Mouse (Mus musculus): ENCODE results near the gene Fgf15.
"Not testable (repeated sequence)": the region's sequence is repeated elsewhere in the genome, so short reads cannot be mapped to it uniquely, and the experiment has no call there.

Fgf15 gene

DNA sequence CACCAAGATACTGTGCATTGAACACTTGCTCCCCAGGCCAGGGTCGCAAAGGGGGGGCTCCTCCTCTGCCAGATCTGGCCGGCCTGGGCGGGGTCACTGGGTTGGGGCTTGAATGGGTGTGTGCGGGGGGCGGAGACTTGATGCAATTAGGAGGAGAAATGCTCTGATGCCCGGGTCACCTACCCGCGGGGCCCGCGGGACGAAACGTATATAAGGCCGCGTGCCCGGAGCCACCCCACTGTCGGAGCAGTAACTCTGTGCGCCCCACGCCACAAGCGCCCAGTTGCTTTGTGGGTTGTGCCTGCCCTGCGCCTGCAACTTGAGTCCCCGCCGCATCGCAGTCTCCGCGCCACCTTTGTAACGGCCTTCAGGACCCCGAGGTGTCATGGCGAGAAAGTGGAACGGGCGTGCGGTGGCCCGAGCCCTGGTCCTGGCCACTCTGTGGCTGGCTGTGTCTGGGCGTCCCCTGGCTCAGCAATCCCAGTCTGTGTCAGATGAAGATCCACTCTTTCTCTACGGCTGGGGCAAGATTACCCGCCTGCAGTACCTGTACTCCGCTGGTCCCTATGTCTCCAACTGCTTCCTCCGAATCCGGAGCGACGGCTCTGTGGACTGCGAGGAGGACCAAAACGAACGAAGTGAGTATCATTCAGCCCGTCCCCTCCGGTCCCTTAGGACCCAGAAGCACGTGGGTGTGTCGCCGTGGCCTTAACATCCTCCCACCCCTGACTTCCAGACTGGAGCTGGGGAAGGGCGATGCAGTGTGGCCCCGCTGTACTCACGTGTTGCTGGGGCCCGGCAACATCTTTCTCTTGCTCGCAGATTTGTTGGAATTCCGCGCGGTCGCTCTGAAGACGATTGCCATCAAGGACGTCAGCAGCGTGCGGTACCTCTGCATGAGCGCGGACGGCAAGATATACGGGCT, at the start of gene Fgf15:
Fgf15 (plus strand) TSS at position 238 of the 925 bp plus-strand sequence.
- peak; percentile 33 for DNase-seq

DNA sequence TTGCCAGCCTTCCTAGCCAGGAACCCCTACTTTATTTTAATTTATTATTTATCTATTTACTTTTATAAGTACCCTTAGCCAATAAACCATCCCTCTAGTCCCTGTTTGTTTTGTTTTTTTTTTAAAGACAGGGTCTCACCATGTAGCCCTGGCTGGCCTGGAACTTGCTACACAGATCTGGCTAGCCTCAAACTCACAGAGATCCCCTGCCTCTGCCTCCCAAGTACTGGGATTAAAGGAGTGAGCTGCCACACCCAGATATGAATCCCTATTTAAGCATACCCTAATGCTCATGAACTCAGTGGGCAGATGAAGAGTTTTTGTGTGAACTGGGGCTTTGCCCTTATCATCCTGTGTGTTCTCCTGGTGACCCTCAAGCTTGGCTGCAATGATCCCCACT, 49.3 kb upstream of the Fgf15 start, which contains the start of gene Fgf4:
Fgf4 (plus strand) TSS at position 301 of the 400 bp plus-strand sequence.
- DNase-seq = no peak

DNA sequence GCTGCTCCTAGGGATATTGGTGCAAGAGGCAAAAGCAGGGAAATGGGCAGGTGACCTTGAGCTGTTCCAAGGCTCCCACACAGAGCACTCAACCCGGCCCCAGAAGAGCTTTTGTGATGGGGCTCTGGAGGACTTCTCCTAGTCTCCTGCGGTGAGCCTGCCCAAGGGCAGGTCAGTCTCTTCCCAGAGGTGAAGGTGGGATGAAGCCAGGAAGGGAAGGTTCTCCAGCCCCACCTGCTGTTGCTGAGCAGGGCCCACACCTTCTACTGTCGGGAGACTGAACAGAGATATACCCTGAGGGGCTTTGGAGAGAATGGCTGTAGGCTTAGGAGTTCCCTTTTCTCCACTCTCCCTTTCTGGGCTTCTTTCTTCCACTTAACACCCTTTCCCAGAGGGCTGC, 45.0 kb upstream of the Fgf15 start:
- DNase-seq = no peak

DNA sequence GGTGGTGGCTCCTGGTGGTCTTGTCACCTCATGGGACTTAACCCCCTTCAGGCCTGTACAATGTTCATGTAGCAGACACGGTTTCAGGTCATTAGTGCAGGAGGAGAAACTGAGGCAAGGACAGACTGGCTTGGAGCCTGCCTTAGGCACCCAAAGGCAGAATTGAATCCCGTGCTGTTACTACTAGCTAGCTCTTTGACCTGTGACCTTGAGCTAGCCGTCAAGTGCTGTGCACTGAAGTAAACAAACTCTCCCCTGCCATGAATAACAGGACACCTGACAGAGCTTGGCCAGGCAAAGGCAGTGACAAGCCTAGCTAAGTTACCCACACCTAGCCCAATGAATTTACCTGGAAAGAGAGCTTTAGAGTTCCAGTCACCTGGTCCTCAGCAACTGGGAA, 41.4 kb upstream of the Fgf15 start:
- DNase-seq = no peak

DNA sequence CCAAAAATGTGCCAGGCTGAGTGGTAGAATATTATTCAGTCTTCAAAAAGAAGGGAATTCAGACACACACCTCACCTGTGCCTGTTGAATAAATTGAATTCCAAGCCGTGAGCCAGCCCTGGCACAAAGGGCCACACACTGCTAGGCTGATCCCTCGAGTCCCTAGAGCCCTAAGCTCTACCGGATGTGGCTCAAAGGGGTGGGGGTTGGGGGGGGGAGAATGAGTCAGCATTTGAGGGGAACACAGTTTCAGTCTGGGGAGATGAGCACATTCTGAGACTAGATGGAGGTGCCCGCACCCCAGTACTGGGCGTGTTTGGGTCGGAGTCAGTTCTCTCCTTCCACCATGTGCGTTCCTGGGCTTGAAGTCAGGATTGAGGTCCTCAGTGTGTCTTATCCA, 39.2 kb upstream of the Fgf15 start:
- DNase-seq = no peak

DNA sequence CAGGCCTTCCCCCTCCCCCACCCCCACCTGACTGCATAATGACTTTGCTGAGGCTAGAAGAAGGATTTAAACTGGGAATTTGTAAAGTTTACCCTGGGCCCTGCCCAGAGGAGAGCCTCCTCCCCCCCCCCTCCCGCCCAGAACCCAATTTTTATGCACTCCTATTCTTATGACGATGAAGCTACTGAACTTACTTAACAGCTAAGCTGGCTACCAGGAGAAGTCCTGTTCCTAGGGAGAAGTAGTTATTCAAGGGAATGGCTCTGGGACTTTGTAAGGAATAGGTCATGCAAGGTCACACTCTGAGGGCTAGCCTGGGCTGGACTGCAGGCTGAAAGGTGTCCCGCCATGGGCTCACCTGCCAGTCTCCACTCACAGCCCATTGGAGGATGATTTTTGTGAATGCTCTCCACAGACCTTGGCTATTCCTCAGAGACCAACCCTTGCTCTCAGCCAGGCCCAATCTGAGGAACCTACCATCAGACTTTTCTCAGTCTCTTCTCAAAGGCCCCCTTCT, 38.4 kb upstream of the Fgf15 start:
- no peak for DNase-seq

DNA sequence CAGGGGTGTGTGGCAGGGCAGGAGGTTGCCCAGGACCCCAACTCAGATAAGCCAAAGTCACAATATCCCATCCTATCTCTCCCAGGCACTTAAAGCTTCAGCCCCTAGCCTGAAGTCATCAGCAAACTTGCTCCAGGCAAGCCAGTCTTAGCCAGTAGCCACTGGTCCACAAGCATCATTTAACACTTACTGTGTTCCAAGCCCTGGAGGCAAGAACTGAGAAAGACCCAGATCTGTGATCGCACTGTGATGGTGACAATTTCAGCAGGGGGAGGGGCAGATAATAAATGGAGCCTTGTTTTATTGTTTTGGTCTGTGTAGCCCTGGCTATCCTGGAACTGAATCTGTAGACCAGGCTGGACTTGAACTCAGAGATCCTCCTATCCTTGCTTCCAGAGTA, 37.6 kb upstream of the Fgf15 start:
- no peak for DNase-seq

DNA sequence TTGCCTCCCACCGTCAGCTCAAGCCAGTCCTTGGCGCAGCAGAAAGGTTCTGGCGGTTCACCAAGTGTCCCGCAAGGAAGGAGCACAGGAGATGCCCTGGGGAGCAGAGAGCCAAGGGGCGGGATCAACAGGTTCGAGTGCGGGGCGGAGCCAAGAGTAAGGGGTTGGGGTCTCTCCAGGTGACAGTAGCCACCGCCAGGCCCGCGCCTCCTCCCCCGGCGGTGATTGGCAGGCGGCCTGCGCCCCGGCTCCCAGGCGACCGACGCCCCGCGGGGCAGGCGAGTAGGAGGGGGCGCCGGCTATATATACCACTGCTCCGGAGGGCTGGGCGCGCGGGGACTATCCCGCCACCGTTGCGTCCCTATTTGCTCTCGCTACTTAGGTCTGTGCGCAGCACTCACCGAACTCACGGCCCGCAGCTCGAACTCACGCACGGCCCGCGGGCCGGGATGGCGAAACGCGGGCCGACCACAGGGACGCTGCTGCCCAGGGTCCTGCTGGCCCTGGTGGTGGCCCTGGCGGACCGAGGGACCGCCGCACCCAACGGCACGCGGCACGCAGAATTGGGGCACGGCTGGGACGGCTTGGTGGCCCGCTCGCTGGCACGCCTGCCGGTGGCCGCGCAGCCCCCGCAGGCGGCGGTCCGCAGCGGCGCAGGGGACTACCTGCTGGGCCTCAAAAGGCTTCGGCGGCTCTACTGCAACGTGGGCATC, 35.1 kb upstream of the Fgf15 start:
- no peak for DNase-seq

DNA sequence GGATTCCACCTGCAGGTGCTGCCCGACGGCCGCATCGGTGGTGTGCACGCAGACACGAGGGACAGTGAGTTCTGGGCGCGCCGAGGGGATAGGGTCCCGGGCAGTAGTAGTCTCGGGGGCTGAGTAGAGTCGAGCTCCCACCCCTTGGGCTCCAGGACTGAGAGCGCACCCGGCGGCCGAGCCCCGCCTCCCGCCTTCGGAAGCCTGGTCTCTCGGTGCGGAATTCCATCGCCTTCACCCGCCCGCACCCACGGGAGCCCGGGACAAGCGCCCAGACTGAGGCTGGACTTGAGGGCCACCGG, 34.6 kb upstream of the Fgf15 start:
- DNase-seq = no peak

DNA sequence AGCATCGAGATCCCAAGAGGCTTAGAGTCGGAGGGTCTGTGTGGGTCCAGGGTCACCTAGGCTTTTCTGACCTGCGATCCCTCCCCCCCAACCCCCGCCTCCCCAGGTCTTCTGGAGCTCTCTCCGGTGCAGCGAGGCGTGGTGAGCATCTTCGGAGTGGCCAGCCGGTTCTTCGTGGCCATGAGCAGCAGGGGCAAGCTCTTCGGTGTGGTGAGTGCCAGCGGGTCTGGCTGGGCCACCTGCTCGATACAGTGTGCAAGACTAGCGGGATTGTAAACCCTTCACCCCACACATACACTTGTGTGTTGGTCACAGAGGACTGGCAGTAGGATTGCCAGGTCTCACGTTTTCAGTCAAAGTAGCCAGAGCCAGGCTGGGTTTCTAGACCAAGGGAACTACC, 34.2 kb upstream of the Fgf15 start:
- DNase-seq = no peak

DNA sequence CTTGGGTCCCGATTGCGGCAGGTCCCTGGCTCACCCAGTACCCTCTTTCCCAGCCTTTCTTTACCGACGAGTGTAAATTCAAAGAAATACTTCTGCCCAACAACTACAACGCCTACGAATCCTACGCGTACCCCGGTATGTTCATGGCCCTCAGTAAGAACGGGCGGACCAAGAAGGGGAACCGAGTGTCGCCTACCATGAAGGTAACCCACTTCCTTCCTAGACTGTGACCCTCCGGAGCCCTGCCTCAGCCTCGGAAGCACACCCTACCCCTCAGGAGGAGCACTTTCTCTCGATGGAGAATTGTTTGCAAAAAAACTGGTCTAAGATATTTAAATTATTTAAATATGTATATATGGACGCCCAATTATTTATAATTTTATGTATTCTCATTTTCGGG, 33.6 kb upstream of the Fgf15 start:
- no peak for DNase-seq

DNA sequence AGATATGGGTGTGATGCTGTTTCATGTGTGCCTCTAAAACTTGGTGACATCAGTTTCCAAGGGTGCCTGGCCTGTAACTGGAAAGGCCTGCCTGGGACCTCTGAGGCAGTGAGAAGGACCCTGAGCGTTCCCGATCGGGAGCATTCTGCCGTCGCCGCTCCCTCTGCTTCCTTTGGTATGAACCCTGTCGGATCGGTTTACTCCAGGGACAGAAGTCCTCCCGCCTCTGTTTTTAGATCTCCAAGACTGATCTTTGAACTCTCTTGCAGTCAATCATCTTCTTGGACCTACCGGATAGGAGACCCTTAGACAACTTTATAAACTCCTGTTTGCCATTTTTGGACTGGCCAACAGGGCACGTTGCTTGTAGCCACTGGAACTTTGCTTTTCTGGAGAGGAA, 33.1 kb upstream of the Fgf15 start:
- no peak for DNase-seq

DNA sequence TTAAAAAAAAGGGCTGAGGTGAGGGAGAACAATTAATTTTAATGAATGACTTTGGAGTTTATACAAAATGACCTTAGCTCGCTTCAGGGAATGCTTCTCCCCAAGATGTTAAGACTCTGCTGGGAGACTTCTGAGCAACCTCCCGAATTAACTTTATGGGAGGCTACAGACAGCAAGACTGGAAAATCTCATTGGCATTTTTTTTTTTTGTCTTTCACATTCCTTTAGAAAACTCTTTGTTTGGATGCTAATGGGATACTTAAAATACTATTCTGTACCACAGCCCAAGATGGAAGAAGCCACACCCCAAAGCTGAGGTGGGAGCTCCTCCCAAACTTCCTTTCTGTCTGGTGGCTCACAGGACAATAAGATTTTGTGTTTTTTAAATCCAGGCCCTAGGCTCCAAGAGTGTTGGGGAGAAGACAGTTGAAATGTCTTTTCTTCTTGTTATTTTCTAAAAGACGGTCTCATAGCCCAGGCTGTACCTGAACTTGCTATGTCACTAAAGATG, 32.1 kb upstream of the Fgf15 start:
- no peak for DNase-seq

DNA sequence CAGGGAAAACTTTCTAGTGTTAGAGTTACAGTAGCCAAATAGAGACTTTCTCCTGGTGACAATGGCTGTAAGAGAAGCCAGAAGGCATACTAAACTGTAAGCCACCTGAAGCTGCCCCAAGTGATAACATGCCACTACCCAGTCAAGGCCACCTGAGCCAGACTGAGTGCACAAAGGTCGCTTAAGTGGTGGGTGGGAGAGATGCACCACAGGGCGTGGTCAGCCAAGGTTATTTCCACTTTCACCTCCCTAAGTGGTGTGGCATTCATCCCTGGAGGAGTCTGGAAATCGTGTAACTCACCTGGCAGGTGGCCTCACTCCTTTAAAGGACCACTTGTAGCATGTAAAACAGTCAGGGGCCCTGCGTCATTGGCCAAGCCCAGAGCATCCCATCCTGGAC, 29.2 kb upstream of the Fgf15 start:
- no peak for DNase-seq

DNA sequence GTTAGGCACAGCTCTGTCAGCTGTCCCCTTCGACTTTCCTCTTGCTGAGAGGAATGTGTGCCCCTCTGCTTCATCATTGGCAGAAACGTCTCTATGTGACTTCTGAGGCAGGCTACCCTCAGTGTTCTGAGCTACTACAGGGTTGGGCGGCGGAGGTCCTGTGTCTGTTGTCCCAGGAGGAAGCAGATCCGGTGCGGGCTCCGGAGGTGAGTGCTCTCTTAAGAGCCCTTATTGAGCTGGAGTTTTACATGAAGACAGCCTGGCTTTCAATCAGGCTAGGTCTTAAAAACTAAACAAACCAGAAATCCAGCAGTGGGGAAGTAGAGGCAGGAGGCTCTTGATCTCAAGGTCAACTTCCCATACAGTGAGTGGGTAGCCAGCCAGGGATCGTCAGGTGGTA, 28.7 kb upstream of the Fgf15 start:
- DNase-seq = no peak

DNA sequence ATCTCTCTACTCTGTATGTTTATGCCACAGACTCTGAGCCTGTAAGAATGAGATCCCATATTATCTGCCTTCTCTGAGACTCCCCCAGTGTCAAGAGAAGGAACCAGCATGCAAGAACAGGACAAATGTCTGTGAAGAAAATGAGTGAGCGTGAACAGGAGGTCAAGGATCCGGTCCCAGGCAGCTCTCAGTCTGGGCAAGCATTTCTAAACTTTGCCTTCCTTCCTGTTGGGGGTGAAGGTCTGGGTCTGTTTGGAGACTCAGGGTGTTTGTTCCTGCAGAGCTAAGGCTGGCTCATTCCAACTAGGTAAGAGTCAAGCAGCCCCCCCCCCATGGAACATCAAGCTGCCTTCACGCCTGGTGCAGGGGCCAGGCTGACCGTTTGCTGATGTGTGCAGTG, 23.9 kb upstream of the Fgf15 start:
- DNase-seq = no peak

DNA sequence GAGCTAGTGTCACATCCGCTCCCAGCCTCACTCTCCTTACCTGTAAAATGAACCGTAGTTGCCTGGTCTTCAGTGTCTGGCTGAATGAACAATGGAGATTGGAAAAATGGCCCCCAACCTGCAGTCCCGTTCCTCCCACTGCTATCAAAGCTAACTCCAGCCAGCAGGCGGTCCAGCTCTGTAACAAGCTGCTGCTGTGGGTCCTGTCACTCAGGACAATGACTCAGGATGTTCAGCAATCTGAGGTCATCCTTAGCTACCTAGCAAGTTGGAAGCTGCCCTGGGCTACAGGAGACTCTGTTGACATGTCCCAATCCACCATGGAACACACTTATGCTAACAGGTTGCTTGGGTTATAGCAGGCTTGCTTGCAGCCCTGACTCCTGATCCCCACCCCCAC, 23.2 kb upstream of the Fgf15 start:
- no peak for DNase-seq

DNA sequence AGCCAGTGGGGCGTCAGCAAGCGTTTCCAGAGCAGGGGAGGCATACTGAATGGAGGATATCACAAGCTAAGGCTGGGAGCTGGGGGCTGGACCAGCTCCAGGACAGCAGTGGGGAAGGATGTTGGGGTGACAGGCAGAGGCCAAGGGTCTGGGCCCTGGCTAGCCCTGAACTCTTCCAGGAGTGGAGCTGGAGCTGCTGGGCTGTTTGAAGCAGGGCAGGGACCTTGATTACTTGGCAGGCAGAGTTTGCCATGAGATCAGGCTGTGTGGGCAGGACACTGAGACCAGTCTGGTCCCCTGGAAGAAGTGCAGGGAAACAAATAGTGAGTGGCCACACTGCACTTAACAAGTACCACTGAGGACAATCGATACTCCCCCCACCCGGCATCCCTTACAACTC, 22.1 kb upstream of the Fgf15 start:
- DNase-seq = no peak

DNA sequence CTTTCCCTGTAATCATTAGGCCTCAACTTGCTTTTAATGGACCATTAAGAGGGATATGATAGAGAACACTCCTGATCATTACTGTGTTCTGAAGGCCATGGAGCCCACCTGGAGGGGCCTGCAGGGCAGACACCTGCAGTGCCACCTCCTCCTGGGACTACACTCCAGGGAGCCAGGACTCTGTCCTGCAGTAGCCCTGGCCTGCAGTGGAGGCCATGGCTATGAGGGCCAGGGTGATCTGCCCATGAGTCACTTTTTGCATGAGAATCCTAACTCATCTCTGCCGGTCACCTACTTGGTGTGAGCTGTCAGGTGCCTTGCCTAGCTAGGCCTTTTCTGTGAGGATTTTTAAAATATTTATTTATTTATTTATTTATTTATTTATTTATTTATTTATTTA, 17.9 kb upstream of the Fgf15 start:
- no peak for DNase-seq

DNA sequence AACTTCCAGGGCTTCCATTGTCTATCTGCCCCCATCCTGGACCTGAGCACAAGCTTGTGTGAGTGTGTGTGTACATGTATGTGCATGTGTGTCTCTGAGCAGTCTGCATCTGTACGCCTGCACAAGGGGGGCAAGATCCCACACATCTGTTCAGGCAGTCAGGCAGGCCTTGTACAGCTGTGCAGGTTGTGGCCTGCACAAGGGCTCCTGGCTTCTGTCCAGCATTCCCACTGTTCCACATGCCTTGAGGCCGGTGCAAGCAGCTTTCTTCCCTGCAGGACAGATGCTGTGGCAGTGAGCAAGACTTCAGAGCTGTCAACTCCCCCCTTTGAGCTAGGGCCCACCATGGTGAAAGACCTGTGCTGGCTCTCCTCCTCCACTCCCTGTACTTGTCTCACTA, 13.2 kb upstream of the Fgf15 start:
- peak; percentile 34 for DNase-seq

DNA sequence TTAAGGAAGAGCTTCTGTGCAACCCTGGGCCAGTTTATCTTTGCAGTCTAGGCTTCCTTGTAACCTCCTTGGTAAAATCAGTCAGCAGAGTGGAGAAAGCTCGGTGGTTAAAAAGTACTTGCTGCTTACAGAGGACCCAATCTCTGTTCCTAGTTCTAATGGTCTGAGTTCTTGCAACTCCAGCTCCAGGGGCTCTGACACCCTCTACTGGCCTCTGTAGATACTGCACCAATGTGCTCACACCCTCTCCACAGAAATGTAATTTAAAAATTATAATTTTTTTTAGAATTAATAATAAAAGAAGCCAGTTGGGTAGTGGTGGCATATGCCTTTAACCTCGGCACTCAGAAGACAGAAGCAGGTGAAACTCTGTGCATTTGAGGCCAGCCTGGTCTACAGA, 8.7 kb upstream of the Fgf15 start:
- no peak for DNase-seq

DNA sequence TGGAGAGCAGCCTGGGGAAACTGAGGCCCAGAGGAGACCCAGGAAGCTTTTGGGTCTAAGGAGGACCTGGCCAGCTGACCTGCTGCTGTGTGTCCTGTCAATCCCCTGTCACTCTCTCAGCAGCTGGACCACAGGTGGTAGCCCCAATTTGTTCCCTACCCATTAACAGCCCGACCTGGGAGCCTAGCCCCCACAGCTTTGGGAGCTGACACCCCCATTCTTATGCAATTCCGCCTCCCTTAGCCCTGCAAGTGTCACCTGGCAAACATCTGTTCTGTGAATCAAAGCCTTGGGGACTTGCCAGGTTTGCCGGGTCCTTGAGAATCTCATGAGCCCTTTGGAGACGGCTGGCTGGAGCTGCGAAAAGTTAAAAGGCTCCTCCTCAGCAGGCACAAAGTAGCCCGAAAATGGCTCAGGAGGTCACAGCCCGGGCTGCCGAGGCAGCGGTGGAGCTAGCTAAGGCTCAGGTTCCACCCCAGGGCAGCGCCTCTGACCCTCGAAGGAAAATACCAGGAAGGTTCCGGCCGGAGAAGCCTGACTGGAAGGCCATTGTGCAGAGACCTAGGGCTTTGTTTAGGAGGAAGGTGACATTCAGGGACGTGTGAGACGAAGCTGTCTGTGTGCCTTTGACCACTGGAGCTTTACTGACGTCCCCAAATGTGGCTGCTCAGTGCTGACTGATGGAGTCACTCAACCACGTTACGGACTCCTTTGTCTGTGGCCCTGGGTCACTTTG, 7.6 kb upstream of the Fgf15 start:
- no peak for DNase-seq

DNA sequence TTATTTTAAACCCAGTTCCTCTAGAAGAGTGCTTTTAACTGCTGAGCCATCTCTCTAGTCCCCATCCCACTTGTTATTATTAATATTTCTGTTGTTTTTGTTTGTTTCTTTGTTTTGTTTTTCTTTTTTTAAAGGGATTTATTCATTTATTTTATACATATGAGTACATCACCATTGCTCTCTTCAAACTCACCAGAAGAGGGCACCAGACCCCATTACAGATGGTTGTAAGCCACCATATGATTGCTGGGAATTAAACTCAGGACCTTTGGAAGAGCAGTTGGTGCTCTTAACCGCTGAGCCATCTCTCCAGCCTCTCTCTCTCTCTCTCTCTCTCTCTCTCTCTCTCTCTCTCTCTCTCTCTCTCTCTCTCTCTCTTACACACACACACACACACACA, 5.7 kb upstream of the Fgf15 start:
- not testable (repeated sequence) for DNase-seq
